Mouse (Mus musculus): ENCODE results near the gene Igfbpl1.

The Igfbpl1 gene

DNA sequence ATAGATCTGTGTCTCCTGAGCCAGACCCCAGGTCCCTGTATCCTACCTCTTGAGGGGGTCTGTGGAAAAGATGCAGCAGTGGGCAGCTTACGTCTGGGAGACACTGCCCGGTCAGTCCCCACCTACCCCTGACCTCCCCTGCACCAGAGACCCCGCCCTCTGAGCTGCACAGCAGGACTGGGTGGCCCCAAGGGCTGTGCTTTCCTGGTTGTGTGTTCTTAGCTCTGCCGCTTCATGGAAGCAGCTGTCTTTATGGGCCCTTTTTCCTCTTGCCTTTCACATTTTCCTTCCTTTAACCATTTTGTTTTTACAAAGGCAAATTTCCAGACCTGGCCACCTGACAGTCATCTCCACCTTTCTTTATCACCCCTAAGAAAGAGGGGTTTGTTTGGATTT lies 56.1 kb downstream of the Igfbpl1 start:
- peak; percentile 50 for DNase-seq (ENCODE audit: low read depth, low spot score)

DNA sequence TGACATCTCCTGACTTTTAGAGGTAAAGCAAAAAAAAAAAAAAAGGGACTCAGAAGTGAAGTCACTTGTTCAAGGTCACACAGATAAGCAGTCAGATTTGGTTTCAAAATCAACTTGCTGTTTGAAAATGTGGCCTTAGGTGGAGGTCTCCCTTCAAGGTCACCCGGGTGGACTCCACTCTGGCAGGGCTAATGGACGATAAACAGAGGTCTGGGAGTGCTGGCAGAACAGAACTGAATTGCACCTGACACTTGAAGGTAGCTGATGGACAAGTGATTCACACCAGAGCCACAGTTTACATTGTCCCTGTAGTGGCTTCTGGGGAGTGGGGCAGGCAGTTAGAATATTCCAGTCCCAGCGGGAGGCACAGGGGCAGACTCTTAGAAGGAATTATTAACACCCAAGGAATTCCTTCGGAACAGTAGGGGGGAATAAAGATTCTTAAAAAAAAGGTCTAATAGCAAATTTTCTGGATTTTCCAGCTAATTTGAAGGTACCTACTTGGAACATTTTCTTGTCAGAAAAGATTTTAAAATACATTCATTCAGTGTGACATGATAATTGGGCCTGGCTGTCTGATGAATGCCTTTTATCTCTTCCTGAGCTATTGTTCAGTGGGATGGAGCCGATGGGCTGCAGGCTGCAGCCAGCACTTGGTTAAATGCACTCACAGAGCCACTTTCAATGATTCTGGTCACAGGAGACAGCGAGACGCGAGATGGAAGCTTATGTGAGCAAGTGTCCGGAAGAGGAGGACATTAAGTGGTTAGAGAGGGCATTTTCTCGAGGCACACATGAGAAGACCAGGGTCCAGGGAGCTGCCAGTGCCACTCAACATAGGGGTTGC lies 56.7 kb downstream of the Igfbpl1 start:
- peak; percentile 73 for DNase-seq (ENCODE audit: low read depth, low spot score)

DNA sequence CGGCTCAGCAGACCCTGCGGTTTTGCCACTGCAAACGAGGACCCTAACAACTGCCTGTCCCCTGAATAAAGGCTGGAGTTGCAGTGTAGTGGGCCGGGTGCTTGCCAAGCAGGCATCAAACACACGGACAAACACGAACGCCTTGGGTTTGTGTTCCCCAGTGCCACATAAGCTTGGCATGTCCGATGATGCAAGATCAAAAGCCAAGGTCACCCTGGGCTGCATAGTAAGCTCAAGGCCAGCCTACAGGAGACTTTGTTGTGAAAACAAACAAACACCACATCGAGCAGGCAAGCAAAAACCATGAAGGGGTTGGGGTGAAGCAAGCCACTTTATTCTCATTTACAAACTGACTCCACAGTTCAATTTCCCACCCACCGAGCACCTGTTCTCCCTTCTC lies 57.6 kb downstream of the Igfbpl1 start:
- no peak for DNase-seq (ENCODE audit: low read depth, low spot score)

DNA sequence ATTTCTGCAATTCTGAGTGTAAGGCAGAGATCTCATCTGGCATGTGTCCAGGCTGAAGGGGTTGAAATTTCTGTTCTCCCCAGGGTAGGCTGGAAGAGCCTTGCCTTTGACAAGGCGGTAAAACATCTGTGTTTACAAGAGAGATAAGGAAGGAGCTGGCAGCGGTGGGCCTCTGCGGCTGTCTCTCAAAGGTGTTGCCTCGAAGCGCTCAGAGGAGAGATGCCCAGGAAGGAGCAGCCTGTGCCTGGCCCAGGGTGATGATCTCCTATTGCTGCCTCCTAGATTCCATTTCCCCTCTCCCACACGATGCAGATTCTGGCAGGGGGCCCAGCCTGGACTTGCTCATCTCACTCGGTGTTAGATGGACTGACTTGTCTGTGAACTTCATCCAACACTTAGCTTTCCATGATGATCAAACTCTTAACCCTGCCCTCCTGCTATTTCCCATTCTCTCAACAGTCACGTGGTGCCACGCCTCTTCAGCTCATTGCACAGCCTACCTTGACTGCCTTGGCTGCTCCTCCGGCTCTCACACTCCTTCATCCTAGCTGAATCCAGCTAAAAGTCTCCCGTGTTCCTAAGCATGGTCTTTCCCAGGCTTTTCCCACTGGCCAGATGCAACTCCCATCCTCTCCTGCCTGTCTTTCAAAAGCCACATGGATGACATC lies 58.7 kb downstream of the Igfbpl1 start:
- peak; percentile 51 for DNase-seq (ENCODE audit: low read depth, low spot score)

DNA sequence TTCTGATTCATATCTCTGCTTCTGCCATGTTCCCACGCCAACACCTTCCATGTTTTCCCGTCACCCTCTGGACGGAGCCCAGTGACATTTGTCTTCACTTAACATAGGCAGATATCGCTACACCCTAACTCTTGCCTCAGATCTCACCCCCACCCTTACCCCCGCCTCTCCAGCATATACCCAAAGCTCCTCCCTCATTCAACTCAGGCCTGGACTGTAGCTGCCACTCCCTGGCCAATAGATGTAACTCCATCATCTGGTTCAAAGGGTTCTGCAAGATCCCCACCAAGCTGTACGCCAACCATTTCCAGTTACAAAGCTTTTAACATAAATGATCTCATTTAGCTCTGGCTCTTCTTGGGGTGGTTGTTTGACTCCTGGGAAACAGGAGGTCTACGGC lies 59.9 kb downstream of the Igfbpl1 start:
- no peak for DNase-seq (ENCODE audit: low read depth, low spot score)

DNA sequence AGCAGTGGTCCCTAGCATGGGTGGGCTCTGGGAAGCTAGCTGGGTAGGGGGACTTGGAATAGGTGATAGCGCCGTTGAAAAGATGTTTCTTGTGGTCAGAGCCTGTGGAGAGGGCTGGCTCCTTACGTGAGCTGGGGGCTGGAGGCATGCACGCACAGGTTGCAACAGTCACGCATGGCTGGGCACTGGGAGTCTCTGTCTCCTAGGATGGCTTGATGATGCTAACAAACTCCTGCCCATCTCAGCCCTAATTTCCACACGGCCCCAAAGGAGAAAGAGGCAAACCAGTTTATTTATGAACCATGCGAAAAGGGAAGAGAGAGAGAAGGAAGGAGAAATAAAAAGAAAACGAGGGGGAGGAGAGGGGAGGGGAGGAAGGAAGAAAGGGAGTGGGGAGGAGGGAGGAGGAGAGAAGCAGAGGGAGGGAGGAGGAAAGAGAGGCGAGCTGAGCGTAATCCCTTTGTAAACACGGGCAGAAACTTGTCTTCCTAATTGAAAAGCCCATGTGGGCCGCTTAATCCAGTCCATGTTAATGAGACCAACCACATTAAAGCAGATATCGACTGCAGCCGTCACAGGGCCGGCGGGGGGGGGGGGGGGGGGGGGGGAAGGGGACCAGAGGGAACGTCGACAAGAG lies 61.0 kb downstream of the Igfbpl1 start:
- DNase-seq (ENCODE audit: low read depth, low spot score): no peak

DNA sequence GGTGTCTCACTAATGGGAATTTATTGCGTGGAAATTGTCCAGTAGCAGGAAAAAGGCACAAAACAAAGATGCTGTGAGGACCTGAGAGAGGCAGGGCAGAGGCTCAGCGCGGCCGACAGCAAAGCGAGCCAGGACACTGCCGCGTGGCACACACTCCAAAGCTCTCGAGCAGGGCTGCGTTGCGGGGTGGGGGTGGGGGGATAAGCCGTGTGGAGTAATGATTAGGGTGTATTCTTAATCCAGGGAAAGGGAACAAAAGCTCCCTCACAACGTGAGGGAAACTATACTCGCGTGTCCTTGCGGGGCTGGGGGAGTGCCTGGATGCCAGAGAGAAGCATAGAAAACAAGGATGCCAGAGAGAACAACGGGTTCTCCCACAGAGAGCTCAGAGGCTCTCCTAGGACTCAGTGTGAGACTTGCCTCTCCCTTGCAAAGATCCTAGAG lies 61.6 kb downstream of the Igfbpl1 start:
- no peak for DNase-seq (ENCODE audit: low read depth, low spot score)

DNA sequence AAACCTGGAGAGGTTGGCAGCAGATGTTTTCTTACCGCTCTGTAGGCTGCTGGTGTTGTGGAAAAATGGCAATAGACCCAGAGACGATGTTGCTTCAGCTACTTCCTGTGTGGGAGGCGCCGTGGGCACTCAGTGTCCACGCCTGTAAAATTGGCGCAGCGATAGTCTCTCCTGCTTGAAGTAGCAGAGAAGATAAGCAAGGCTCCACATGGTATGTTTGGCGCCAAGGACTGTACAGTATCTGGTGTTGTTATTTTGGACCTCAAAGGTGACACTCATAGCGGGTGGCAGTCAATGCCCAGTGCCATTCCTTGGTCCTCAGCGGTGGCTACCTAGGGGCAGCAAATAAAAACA lies 62.6 kb downstream of the Igfbpl1 start:
- no peak for DNase-seq (ENCODE audit: low read depth, low spot score)

DNA sequence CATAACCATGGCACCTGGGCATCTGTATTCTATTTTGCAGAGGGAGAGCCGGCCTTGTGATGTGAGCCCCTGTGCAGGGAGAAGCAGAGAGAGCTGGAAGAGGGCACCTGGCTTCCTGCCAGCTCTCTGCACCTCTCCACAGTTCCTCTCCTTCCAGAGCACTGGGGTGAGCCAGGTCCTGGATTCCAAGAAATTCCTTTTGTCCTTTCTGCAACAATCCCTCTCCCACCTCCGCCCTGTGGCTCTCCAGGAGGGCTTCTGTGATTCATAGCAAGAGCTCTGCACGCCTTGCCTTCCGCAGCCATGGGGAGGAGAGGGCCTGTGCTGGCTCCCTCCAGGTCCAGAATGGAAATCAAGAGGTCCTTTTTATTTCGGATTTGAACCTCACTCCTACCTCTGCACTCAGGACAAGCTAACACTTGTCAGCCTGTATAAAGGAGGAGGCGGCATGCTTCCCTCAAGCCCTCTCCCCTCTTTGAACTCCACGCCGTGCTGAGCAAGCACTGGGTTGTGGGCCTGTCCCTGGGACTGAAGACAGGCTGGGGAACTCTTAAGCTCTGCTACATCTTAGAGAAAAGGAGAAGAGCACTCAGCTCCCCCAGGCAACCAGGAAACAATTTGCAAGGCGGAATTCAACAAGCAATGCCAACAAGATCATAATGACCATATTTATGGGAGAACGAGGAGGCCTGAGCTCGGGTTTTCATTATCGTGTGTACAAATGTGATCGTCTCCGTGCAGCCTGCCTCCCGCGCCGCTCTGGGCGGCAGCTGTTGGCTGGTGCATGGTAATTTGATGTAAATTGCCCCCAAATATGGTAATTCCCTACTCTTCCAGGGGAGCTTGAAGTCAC lies 63.2 kb downstream of the Igfbpl1 start:
- DNase-seq (ENCODE audit: low read depth, low spot score): peak; percentile 94

DNA sequence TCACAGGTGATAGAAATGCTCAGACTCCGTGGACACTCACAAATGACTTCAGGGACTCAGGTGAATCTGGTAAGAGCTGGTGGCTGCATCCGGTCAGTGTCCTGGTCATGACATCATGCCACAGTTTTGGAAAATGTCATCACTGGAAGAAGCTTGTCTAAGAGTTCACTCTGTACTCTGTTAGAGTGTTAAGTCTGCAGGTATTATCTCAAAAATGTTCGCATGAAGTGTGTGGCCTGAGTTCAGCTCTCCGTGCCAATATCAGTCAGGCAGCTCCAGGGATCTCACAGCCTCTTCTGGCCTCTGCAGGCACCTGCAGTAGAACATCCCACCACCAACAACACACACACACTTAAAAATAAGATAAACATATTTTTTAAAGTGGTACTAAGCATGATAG lies 64.1 kb downstream of the Igfbpl1 start:
- no peak for DNase-seq (ENCODE audit: low read depth, low spot score)
